ENCODE assay signal across 37 mouse cellular contexts in genomic region chr5:91987799-91988198, GRCm38 (mm10). TPM values are rescaled to one million over a fixed set of nuclear protein-coding genes. Genes with fewer than 3 reads are reported as not detected.
"Had no signal": no experiment of that assay in that cellular context is flagged by ENCODE, and none has a peak within 500 bp of the region (broad histone marks: within the 10 kb centered on the region; RNA-seq: fewer than 3 reads in every experiment).

No protein-coding gene starts in this region.

- H3K4me2 ChIP-seq: heart, embryonic 11.5 days; heart, embryonic 13.5 days; heart, embryonic 15.5 days; hindbrain, embryonic 15.5 days; intestine, embryonic 15.5 days; limb, embryonic 13.5 days; limb, embryonic 15.5 days; liver, embryonic 12.5 days had no signal

- H3K27ac ChIP-seq: gastrocnemius, adult 2 months; heart, embryonic 13.5 days; heart, embryonic 15.5 days; hindbrain, embryonic 10.5 days; hindbrain, embryonic 15.5 days; intestine, embryonic 15.5 days; layer of hippocampus, adult 2 months; left cerebral cortex, adult 2 months; limb, embryonic 13.5 days; limb, embryonic 15.5 days; liver, embryonic 12.5 days; liver, embryonic 14.5 days had no signal

- H3K4me1 ChIP-seq: heart, embryonic 13.5 days; heart, embryonic 15.5 days; hindbrain, embryonic 10.5 days; hindbrain, embryonic 15.5 days; intestine, embryonic 15.5 days; limb, embryonic 13.5 days; limb, embryonic 15.5 days; liver, embryonic 12.5 days had no signal

- H3K9ac ChIP-seq: heart, embryonic 13.5 days; heart, embryonic 15.5 days; hindbrain, embryonic 15.5 days; intestine, embryonic 15.5 days; limb, embryonic 13.5 days; limb, embryonic 15.5 days; liver, embryonic 12.5 days; liver, embryonic 14.5 days had no signal

- H3K9me3 ChIP-seq: heart, embryonic 13.5 days; heart, embryonic 15.5 days; hindbrain, embryonic 10.5 days; hindbrain, embryonic 15.5 days; intestine, embryonic 15.5 days; limb, embryonic 13.5 days; limb, embryonic 15.5 days; liver, embryonic 12.5 days had no signal

- ATAC-seq: inflammation-experienced regulatory T-cells, adult 6 months; intestine, embryonic 15.5 days; intestine, postnatal 0 days; liver, embryonic 12.5 days had no signal

- H3K36me3 ChIP-seq: heart, embryonic 13.5 days; heart, embryonic 15.5 days; hindbrain, embryonic 10.5 days; hindbrain, embryonic 15.5 days; intestine, embryonic 15.5 days; limb, embryonic 13.5 days; limb, embryonic 15.5 days; liver, embryonic 12.5 days had no signal

- DNase-seq: gastrocnemius, adult 2 months; gastrocnemius, postnatal 10 days; gastrocnemius, postnatal 25 days; heart, adult 18-20 months; heart, postnatal 14 days; heart, postnatal 4 days; kidney, adult 18-20 months; kidney, adult 8-10 months; kidney, postnatal 10 days; kidney, postnatal 25 days; kidney, postnatal 4 days had no signal

- H3K4me3 ChIP-seq: gastrocnemius, adult 2 months; heart, embryonic 13.5 days; heart, embryonic 15.5 days; hindbrain, embryonic 10.5 days; hindbrain, embryonic 15.5 days; intestine, embryonic 15.5 days; layer of hippocampus, adult 2 months; left cerebral cortex, adult 2 months; limb, embryonic 13.5 days; limb, embryonic 15.5 days; liver, embryonic 12.5 days had no signal

- H3K27me3 ChIP-seq: heart, embryonic 13.5 days; heart, embryonic 15.5 days; hindbrain, embryonic 15.5 days; intestine, embryonic 15.5 days; limb, embryonic 13.5 days; limb, embryonic 15.5 days; liver, embryonic 12.5 days had no signal

RNA-seq across cellular contexts. Expression of gene Odaph, which starts 0.5 kb away (rescaled TPM):
- total RNA-seq: gastrocnemius, adult 2 months; gastrocnemius, postnatal 25 days; gastrocnemius, postnatal 4 days; granulocyte monocyte progenitor cell, adult 5-6 weeks; heart, adult 18-20 months; heart, adult 8-10 months; heart, postnatal 14 days; heart, postnatal 4 days; layer of hippocampus, adult 2 months; layer of hippocampus, postnatal 25 days; left cerebral cortex, adult 2 months; left cerebral cortex, postnatal 14 days; left cerebral cortex, postnatal 36 days; liver, adult 2 months had no signal
- polyA plus RNA-seq: frontal cortex, adult 2 months; heart, embryonic 11.5 days; heart, embryonic 13.5 days; heart, embryonic 15.5 days; heart, postnatal 0 days; hindbrain, embryonic 10.5 days; inflammation-experienced regulatory T-cells, adult 6 months; intestine, embryonic 15.5 days; intestine, postnatal 0 days; kidney, embryonic 14.5 days; kidney, embryonic 16.5 days; limb, embryonic 11.5 days; limb, embryonic 13.5 days; liver, adult 2 months; liver, embryonic 12.5 days; liver, embryonic 14.5 days had no signal
